Mouse (Mus musculus) spleen, postnatal 10 days (tissue): Measurements from ENCODE around the gene Acpp.
A peak's percentile ranks its signal among the peaks of the same experiment; 100 is the strongest.

Experiments used
- DNase-seq, 2 experiments: peaks; one replicate each; pipeline ENCODE4 v3.0.0; 2021 to 2022; ENCODE audit warnings: low spot score in 2 of 2

Acpp gene

GRCm38 (mm10) chr9:104337183-104337931 lies at the start of gene Acpp:
Gene Acpp (minus strand): TSS chr9:104337748.
- peak; percentile 30 to 55 for DNase-seq

GRCm38 (mm10) chr9:104382571-104383170 lies 45.1 kb upstream of the Acpp start:
- no peak for DNase-seq

- peak in 1 of 2 experiments; percentile 26 for DNase-seq
These were observed 42.1 kb upstream of the Acpp start for GRCm38 (mm10) chr9:104379532-104380162.

- DNase-seq: no peak
These were observed 38.0 kb upstream of the Acpp start for GRCm38 (mm10) chr9:104375573-104375972.

GRCm38 (mm10) chr9:104373253-104373652 lies 35.7 kb upstream of the Acpp start:
- peak; percentile 8 to 63 for DNase-seq

GRCm38 (mm10) chr9:104366983-104367382 lies 29.4 kb upstream of the Acpp start:
- no peak for DNase-seq

- peak in 1 of 2 experiments; percentile 34 for DNase-seq
These were observed 24.4 kb upstream of the Acpp start for GRCm38 (mm10) chr9:104361951-104362350.

- no peak for DNase-seq
These were observed 23.7 kb upstream of the Acpp start for GRCm38 (mm10) chr9:104361073-104361891.

GRCm38 (mm10) chr9:104360389-104360788 lies 22.8 kb upstream of the Acpp start:
- DNase-seq: no peak

- no peak for DNase-seq
These were observed 18.1 kb upstream of the Acpp start for GRCm38 (mm10) chr9:104355521-104356270.

GRCm38 (mm10) chr9:104344136-104344535 lies 6.6 kb upstream of the Acpp start:
- DNase-seq: no peak

GRCm38 (mm10) chr9:104339483-104339882 lies 1.9 kb upstream of the Acpp start:
- DNase-seq: no peak

GRCm38 (mm10) chr9:104338489-104339427 lies 1.2 kb upstream of the Acpp start:
- DNase-seq: peak in 1 of 2 experiments; percentile 32

- peak in 1 of 2 experiments; percentile 19 for DNase-seq
These were observed 6.2 kb downstream of the Acpp start for GRCm38 (mm10) chr9:104331301-104331700.

GRCm38 (mm10) chr9:104328655-104329054 lies 8.9 kb downstream of the Acpp start:
- DNase-seq: no peak

GRCm38 (mm10) chr9:104321519-104321918 lies 16.0 kb downstream of the Acpp start:
- no peak for DNase-seq

GRCm38 (mm10) chr9:104316351-104316750 lies 21.2 kb downstream of the Acpp start:
- DNase-seq: no peak

- peak in 1 of 2 experiments; percentile 21 for DNase-seq
These were observed 22.0 kb downstream of the Acpp start for GRCm38 (mm10) chr9:104315499-104315898.

GRCm38 (mm10) chr9:104306734-104307133 lies 30.8 kb downstream of the Acpp start:
- peak; percentile 40 to 74 for DNase-seq
